Mouse (Mus musculus) 3T3-L1 (cell line): ENCODE measurements around the gene Derl3.
"Not testable (repeated sequence)": the region's sequence is repeated elsewhere in the genome, so short reads cannot be mapped to it uniquely, and the experiment has no call there.

Experiments
- DNase-seq: peaks from one replicate; pipeline ENCODE4 v3.0.0-alpha.2; 2015; ENCODE audit warnings: low read depth, low spot score

Gene Derl3

DNA sequence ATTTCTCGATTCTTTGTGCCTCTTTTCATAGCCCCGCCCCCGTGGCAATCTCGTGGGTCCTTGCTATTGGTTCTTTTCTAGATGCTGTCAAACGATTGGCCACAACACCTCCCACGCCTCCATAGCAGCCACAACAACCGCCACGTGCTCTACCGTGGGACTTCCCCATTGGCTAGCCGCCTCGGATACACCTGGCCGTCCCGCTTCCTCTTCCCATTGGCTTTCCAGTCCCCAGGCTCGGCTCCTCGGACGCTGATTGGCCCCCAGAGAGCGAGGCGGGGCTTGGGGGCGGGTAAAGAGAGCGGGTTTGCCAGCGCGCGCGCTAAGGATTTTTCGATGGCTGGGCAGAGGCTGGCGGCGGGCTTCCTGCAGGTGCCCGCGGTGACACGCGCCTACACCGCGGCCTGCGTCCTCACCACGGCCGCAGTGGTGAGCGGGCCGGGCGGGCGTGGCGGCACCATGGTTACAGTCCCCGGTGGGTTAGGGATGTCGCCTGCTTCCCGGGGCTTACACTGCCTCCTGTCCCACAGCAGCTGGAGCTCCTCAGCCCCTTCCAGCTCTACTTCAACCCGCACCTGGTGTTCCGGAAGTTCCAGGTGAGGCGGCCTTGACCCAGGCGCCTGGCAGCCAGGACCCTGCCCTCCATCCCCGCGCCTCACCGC lies at the start of gene Derl3:
TSS of gene Derl3 (plus strand) at position 325 of the 662 bp plus-strand sequence.
- DNase-seq = no peak

DNA sequence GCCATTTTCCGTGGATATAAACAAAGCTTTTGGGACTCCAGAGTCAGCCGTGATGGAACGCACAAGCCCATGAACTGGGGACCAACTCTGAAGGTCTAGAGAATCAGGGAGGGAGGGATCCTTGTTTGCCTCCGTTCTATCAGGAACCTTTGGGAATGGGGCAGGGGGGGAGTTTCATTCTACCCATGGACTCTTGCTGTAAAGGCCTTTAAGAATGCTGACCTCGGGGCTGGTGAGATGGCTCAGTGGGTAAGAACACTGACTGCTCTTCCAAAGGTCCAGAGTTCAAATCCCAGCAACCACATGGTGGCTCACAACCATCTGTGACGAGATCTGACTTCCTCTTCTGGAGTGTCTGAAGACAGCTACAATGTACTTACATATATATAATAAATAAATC lies 49.3 kb upstream of the Derl3 start:
- not testable (repeated sequence) for DNase-seq

DNA sequence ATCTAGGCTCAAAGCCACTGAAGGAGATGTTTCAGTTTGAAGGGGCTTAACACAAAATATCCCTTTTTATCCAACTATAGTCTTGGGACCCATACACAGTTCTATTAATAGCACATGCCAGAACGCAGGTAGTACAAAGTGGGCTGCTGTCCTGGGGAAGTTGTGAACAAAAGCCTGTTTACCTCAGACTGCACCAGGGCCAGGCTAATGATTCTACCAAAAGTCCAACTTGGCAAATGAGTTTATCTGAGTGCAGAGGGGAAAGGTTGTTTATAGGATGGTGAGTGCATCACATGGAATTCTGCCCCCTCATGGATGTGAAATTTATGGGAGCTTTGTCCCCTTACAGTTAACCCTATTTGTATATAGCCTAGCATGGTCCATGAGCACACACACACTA lies 48.4 kb upstream of the Derl3 start:
- no peak for DNase-seq

DNA sequence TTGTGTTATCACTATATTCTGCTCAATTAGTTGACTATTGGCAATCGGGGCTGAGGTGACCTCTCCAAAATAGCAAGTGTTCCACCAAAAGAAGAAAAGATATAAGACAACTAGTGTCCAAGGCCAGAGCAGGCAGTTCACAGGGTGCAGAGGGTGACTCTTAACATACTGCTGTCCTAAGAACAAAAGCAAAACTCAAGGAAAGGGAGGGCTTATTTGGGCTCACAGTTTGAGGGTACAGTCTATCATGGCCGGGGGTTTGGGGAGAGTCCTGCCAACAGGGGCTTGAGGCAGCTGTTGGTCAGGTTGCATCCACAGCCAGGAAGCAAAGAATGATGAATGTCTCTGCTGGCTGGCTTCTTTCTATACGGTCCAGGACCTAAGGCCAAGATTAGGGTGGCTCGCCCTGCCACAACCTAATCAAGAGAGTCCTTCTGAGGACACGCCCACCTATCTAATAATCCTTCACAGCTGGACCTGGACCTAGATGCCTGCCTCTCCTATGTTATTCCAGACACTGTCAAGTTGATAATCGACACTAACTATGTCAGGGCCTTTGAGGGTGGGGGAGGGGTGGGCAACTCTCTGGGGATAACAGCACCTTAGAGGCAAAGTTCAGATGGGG lies 47.8 kb upstream of the Derl3 start:
- no peak for DNase-seq

DNA sequence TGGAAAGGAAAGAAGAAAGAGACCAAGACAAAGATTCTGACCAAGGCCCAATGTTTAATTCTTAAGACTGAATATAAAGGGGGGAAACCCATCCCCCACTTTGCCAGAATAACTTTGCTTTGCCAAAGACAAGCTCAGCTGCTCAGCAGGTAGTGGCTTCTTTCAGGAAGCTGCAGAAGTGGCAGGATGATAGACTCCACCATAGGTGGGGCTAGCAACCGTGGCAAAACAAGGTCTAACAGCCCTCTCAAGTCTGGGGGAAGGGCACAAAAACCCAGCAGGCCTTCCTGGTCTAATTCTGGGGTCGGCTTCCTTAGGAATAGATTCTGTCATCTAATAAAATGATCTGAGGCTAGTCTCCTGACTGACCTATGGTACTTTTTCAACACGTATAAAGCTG lies 44.8 kb upstream of the Derl3 start:
- DNase-seq = no peak

DNA sequence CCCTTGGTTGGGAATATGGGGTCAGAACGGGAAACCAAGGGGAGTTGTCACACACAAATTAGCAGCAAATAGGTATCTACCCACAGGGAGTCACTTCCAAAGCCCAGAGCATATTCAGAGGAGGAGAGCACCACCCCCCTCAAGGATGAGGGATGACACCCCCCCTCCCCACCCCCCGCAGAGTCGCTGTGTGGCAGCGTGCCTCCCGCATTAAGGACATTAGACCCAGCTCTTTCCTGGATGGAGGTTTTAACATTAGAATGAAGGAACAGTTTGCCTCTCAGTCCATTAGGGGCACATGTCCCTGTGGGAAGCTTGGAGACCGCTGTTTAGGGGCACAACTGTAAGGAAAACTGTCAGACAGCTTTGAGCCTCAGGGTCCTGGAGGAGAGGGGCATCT lies 42.1 kb upstream of the Derl3 start:
- no peak for DNase-seq

DNA sequence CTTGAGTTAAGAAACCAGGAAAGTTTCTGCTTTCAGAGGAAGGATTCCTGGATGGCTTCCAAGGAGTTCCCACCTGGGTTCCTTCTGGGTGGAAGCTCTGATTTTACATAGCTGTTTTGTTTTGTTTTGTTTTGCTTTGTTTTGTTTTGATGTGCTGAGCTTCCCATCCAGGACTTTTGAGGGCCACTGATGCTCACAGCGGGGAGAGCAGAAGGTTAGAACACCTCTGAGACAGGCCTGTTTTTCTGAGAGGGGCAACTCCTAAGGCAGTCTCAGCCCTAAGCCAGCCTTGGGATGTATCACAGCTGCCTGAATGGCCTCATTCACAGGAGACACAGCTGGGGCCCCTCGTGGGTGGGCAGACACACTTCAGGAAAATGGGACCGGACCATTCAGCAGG lies 41.5 kb upstream of the Derl3 start:
- no peak for DNase-seq

DNA sequence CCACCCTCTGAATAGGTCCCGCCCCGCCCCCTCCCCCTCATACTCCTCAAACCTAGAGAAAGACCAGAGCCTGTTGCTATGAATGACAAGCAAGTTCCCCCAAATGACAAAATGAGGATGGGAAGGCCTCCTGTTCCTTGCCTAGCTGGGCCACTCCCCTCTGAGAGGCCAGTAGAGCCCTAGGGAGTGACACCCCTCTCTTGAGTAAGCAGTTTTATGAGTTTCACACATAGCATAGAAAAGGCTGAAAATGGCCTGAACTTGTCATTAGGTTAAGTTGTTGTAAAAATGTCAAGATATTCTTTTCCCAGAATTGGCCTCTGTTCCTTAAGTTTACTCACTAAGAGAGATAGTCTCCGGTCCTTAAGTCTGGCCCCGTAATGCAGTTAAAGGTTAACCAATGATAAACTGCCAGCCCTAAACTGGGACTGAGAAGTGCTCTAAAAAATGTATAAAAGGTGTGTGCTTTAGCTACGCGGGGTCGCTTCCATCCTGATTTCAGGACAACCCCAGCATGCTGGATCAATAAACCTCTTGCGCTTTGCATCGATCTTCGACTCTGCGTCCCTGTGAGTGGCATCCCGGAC lies 40.6 kb upstream of the Derl3 start:
- DNase-seq = no peak

DNA sequence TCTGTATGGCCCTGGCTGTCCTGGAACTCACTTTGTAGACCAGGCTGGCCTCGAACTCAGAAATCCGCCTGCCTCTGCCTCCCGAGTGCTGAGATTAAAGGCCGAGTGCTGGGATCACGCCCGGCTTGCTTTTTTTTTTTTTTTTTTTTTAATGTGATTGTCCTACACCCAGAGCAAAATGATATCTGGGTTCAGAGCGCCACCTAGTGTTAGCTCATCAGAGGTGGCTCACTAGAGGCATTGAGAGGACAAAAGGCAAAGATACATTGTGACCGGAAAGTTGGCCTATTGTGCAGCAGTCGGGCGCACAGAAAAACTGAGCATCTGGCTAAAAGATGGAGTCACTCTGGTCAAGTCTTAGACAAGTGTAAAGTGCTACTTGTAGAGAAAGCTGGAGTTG lies 39.8 kb upstream of the Derl3 start:
- peak; percentile 94 for DNase-seq

DNA sequence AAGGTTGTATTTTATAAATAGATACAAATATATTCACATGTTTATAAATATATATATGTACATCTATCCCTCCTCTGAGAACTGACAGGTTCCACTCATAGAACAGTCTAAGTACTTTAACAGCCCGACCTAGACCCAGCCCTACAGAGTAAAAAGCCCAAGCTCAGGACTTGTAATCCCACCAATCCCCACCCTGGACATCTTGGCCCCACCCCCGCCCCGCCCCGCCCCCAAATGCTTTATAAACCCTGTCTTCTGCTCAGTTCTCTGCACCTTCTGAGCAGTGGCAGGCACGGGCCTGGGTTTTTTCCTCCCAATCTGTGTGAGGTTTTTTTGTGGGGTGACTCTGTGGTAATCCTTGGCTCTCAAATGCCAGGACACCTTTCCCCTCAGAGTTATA lies 39.1 kb upstream of the Derl3 start:
- no peak for DNase-seq

DNA sequence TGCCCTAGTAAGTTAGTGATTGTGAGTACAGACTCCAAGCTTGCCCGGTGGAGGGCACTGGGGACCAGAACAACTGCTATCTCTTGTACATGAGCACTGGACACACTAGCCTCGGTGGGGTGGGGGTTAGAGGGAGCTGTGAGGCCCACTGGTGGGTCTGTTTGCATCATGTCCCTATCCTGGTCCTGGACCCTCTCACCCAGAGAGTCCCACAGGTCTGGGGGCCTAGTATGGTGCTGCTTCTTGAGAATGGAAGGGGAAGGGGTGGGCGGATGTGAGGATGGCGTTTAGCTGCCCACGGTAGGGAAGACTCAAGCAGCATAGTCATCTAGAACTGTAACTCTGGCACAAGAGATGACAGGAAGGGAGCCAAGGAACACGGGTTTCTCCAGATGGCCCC lies 38.4 kb upstream of the Derl3 start:
- no peak for DNase-seq

DNA sequence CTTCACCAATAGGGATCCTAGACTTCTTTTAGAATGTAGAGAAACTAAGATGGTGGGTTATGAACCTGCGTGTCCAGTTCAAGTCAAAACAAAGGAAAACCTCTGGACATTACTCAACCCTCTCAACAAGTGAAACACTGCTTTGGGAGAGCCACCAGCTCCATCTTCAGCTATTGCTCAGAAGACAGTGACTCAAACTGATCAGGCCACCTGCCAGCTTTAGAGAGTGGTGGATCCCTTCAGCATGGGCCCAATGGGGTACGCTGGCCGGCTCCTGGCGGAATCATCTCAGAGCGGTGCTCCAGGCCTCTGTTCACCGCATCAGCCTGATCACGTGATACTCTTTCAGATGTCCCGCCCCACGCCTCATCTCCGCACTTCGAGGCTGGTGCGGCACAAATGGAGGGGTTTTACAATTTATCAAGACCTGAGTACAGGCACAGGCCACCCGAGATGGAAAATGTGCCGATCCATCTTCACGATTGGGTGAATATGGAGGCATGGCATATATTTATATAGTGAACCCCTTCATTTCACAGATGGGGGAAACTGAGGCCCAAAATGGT lies 37.7 kb upstream of the Derl3 start:
- no peak for DNase-seq

DNA sequence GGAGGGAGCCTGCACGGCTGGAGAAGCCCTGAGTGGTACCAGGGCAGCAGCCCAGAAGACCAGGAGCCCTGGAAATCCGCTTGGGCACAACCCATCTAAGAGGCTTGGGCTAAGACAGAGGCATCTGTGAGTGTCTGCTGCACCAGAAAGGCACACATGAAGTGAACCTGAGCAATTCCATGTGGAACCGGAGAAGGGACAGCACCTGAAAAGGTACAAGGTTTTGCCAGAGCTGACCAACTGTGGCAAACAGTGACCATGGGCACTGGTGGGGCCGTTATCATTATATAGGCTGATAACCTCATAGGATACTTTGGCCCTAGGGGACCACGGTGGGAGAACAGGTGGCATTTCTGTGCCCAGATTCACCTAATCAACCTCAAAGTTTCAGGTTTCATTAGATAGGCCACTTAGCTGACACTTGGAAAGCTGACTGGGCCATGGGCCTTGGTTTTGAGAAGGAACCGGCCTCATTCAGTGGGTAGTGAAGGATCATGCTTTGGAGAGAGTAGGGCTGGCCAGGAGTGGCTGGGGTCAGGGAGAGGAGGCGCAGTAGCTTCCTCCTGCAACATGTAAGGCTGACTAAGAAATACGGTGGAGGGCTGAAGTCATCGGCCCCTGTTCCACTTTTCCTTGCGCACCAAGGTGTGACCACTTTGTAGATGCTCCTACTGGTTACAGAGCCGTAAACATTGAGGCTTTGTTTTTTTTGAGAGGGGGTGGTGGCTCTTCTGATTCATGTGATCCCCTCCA lies 36.9 kb upstream of the Derl3 start:
- DNase-seq = no peak

DNA sequence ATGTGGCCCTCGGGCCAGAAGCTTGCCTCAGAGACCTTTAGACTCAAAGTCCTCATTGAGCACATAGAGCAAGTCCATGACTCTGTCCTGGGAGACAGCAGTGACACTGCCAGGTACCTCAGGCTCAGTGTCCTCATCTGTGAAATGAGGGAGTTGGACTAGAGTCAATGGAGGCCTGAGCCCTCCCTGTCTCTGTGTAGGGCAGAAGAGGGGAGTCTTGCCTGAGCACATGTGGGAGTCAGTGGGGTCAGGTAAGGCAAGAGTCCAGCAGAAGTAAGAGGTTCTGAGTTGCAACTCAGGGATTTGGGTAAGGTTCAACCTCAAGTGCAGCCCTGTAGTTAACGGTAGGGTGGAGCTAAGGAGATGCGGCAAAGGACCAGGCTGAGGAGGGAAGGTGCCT lies 36.2 kb upstream of the Derl3 start:
- no peak for DNase-seq

DNA sequence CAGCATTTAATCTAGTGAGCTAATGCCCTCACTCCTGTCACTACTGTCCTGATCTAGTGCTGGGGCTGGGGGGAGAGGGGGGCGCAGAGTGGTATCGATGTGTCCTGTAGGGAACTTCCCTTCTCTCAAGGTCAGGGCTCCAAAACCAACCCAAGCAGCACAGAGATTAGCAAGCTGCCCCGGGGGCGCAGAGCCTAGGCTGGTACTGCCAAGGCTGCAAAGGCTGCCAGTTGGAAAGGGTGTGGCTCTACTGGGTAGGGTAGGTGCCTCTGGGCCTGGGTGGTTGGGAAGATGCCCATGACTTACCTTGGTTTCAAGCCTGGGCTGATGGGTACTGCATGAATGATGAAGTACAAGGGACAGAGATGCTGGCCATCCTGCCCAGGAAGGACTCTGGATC lies 35.6 kb upstream of the Derl3 start:
- DNase-seq = no peak

DNA sequence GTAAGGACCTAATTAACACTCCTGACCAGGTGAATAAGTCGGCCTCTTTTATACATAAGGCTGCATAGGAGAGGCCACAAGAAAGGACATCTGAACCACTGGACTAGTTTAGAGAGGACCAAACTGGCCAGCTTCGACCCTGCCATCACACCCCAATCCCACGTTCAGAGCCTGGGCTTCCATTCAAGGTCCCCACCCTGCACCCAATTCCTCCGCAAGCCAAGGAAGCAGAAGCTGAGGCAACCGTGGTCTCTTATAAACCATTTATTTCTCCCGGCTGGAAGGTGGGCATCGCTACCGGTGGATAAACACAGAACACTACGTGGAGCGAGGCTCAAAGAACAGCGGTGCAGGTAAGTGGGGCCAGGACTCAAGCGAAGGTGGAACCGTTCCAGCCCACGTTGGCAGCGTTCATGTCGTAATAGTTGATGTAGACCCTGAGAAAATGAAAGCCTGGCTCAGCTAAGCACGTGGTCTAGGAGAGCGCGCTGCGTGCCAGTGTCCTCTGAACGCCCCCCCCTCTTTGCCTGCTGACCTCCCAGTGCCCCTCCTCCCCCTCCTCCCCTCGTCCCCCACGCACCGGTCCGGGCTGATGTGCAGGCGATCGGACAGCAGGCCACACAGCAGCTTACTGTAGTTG lies 34.0 kb upstream of the Derl3 start:
- peak; percentile 50 for DNase-seq

DNA sequence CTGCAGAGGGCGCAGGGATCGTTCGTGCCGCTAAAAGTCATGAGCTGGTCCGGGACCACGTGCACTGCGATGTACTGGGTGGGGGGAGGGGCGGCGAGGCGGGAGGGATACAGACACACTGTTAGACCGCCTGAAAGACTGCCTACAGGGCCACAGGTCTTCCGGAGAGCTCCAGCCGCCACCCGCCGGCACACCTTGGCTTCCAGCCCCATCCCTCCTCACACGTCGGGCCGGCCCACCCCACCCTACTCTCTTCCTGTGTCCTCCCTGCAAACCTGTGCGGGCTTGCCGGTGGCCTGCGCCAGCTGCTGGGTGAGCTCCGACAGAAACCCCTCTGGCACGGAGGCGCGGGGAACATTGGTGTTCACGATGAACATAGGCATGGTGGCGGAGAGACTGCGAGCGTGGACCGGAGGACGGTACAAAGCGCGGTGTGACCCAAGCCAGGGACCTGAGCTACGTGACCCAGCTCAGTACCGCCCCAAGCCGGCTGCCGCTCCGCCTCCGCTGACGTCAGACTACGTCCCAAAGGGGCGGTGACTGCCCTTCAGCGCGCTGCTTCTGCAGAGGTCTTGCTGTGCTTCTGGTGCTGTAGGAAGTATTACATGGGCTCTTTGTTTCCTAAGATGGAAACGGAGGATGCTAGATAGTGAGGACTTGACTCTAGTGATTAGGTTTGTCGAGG lies 33.3 kb upstream of the Derl3 start, which contains the start of gene Mif:
TSS of gene Mif (minus strand) at position 455 of the 685 bp plus-strand sequence.
- peak; percentile 92 for DNase-seq

DNA sequence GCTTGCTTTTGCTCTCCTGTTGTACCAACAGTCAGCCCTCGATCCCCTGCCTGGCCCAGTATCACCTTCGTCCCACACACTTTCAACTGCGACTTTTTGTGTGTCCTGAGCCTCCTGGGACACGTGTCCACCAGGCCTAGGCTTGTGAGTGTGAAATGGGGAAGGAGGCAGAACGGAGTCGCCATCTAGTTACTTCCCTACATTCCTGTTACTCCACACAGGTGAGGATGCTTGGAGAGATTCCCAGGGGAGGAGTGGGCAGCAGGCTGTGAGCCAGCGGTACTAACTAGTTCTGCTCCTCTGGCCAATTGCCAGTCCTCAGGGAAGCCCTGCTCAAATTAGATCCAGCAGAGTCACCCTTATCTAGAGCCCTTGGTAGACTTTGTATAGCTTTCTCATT lies 32.5 kb upstream of the Derl3 start:
- no peak for DNase-seq

DNA sequence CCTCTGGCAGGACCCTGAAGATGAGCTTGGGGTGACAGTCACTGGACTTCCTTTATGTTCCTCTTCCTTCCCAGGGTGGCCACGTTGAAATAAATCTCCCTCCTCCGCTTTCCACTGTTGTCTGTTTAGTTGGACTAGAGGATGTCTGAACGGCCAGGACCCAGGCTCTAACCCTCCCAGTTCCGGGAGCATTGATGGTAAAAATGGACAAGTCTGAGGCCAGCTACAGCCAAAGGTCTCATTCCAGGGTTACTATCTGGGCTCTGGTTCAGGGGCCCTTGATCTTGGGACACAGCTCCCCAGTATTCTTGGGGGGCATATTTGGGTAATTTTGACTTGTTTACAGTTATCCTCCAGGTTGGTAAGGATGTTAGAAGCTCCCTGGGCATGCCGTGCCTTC lies 31.6 kb upstream of the Derl3 start:
- DNase-seq = no peak

DNA sequence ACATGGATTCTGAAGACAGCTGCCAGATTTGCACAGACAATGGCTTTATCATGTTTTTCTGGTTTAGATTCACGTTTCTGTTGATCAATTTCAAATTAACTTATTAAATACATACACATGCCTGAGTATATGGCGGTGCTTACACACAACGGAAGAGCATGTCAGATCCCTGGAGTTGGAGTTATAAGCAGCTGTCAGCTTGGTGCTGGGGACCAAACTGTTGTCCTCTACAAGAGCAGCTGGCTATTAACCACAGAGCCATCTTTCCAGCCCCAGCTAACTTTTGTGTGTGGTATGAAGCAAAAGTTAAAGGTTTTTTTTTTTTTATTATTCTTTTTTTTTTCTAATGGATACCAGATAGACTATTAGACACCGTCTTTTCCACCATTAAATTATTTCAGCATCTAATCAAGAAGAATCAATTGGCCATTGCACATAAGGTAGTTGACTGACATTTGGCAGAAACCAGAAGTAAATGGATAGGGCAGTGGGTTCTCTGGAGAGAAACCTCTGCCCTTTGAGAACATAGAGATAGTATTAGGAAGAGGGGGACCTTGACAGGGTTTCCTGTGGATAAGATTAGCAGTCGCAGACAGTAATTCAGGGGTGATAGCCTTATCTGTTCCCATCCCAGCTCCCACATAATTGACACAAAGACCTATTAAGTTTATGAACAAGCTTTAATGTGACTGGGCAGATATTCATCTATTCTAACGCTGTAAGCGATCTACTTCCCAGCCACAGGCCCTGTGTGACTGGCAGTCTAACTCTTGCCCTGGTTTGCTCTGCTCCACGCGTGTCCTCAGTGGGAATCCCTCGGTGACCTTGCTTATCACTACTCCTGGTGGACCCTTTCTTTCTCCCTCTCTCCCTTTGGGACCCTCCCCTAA lies 20.9 kb upstream of the Derl3 start:
- no peak for DNase-seq
